Mouse (Mus musculus): ENCODE measurements around the gene Borcs7.

The Borcs7 gene

GRCm38 (mm10) chr19:46689460-46690372, at the start of gene Borcs7:
TSS of gene Borcs7 (plus strand) at chr19:46689906.
- DNase-seq (ENCODE audit: low spot score) = peak; percentile 79

- DNase-seq (ENCODE audit: low spot score) = no peak
Measured at GRCm38 (mm10) chr19:46640780-46641179, 48.9 kb upstream of the Borcs7 start.

DNA sequence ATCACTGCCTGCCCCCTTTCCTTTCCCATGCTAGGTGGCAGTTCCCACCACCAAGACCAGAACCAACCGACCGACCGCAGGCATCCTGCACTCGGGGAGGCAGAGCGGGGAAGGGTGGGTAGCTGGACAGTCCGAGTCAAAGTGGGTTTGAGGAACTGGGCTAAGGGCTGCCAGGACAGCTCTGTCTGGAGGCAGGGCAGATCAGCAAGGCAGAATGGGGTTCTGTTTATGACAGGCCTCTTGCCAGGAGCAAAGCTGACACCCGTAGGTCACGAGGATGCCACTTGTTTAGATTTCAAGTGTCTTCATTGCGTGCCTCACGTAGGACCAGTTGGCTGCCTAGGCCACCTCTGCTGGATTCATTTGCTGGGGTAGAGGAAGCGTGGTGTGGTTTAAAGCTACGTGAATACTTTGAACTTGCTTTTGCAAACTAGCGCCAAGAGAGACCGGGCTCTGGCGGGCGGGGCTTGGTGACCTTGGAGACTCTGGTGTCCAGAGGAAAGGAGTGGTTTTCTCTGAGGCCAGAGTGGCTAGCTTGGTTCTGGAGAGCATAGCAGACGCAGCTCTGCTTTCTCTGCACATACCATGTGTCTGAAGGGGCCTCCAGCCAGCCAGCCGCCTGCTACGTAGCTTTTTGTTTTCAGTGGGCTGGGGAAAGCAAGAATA, 48.2 kb upstream of the Borcs7 start:
- DNase-seq (ENCODE audit: low spot score) = peak; percentile 42

- no peak for DNase-seq (ENCODE audit: low spot score)
Measured at GRCm38 (mm10) chr19:46642136-46642753, 47.5 kb upstream of the Borcs7 start.

DNA sequence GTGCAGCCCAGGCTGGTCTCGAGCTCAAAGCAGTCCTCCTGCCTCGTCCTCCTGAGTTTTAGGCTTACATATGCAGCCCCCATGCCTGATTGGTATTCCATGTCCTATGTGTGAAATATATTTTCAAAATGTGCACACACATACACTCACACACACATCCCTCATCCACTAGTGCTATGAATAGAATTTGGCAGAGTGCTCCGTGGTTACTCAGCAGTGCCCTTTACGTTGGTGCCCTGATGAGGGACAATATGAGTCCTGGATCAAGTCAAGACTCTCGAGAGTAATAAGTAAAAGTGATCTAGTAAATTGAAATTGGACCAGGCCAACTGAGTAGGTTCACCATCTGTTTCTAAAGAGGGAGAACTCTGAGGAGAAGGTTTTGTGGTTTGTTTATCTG, 46.5 kb upstream of the Borcs7 start:
- DNase-seq (ENCODE audit: low spot score) = no peak

DNA sequence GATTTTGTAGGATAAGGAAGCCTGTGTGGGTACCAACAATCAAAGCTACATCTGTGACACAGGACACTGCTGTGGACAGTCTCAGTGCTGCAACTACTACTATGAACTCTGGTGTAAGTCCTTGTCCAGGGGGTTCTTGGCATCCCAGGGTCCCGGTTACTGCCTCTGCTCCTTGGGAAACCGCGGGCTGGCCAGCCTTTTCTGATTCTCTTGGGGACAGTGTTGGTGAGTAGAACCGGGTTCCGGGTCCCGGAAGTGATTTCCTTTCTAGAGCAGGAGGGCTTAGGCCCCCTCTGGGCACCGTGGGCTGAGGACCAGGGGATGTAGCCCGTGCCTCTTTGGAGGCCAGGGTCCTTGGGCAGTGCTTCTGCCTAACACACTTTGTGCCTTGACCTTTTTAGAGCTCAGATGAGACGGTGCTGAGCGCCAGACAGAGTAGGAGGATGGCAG, 45.3 kb upstream of the Borcs7 start:
- DNase-seq (ENCODE audit: low spot score) = no peak

- no peak for DNase-seq (ENCODE audit: low spot score)
Measured at GRCm38 (mm10) chr19:46644793-46645602, 44.7 kb upstream of the Borcs7 start.

DNA sequence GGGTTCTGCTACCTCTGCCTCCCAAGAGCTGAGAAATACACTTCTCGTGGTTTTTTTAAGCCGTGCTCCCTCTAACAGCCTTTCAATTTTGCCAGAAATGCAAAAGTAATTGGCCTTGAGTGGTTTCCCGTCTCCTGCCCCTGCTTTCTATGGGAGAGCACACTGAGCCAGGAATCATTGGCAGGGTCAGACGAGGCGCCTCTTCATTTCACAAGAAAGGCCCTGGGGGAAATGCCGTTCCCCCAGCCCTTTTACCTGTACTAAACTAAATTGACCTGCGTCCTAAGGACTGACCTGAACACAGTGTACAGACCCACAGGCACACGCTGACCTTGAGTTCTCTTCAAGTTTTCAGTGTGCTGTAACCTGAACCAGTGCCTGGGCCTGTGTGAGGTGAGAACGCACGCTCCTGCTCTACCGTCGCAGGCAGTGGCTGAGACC, 43.6 kb upstream of the Borcs7 start:
- DNase-seq (ENCODE audit: low spot score) = no peak

DNA sequence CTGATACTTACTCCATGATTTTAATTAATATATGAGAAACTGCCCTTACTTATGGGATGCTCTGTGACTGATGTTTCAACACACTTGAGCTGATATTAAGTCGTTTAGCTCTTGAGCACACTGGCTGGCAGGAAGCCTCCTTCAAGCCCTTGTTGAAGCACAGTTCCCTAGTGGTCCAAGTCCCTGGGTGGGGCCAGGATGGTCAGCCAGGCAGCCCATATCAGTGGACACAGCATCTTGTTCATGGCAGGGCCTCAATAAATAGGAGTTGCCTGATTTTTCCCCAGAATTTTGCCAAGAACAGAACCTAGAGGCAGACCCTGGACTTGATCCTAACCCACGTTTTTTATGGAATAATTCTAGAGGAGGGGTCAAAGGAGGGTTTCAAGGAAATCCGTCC, 42.5 kb upstream of the Borcs7 start:
- DNase-seq (ENCODE audit: low spot score) = no peak

DNA sequence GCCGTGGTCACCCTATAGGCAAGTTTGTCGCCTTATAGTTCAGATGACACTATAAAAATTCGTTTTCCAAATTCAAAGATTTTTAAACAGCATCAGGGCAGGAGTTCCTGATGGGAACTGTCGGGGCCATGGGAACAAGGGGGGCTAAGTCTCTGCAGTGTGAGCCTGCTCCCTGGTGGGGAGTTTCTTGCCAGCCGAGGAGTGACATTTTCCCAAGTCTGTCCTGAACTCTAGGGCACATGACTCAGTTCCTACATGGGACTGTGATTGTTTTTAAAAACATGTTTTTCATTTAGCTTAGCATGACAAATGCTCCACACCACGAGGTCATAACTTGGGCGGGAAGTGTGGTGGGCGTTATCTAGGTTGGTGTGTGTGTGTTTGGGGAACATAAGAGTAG, 41.9 kb upstream of the Borcs7 start:
- DNase-seq (ENCODE audit: low spot score) = no peak

GRCm38 (mm10) chr19:46648565-46648964, 41.1 kb upstream of the Borcs7 start:
- no peak for DNase-seq (ENCODE audit: low spot score)

- no peak for DNase-seq (ENCODE audit: low spot score)
Measured at GRCm38 (mm10) chr19:46653188-46653587, 36.5 kb upstream of the Borcs7 start.

GRCm38 (mm10) chr19:46653616-46654235, 36.0 kb upstream of the Borcs7 start:
- DNase-seq (ENCODE audit: low spot score) = no peak

DNA sequence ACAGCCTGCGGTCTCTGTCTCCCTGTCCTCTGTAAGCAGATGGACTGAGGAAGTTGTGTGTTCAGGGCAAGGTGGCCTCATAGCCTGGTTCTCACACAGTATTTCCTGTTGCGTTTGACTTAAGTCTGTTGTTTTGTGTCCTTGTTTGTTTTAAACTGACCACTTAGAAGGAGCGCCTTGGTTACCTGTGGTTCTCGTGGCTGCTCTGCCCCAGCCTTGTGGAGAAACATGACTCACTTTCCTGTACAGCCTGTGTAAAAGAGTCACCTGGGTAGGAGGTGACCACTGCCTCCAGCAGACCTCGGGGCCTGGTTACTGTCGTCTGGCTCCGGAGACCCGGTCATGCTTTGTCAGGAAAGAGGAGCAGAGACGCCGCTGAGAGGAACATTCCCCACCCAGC, 34.1 kb upstream of the Borcs7 start:
- DNase-seq (ENCODE audit: low spot score) = no peak

DNA sequence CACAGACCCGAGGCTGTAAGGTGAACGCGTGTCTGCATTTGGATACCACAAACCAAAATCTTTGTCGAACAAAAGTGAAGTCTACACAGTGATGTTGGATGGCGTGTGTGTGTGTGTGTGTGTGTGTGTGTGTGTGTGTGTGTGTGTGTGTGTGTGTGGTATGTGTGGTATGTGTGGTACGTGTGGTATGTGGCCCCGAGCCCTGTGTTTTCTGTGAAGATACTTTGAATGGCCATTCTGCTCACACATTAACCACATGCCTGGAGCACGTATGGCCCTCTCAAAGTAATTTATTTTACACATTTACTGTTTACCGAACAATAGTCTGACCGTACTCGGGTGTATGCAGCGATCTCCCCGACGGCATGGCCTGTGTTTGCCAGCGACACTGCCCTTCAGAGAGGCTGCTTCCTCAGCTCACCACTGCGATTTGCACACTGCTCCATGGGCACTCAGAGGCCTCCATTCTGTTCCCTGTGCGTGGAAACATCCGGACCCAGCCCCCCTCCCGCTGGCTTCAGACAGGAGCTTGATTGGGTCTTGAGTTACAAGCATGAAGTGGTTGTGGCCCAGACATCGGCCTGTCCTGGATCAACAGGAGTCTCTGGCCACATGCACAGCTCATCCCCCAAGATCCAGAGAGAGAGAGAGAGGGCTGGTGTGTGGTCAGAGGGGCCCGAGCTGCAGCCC, 33.4 kb upstream of the Borcs7 start:
- no peak for DNase-seq (ENCODE audit: low spot score)

- DNase-seq (ENCODE audit: low spot score) = no peak
Measured at GRCm38 (mm10) chr19:46657339-46658020, 32.2 kb upstream of the Borcs7 start.

GRCm38 (mm10) chr19:46658348-46658747, 31.4 kb upstream of the Borcs7 start:
- DNase-seq (ENCODE audit: low spot score) = no peak

DNA sequence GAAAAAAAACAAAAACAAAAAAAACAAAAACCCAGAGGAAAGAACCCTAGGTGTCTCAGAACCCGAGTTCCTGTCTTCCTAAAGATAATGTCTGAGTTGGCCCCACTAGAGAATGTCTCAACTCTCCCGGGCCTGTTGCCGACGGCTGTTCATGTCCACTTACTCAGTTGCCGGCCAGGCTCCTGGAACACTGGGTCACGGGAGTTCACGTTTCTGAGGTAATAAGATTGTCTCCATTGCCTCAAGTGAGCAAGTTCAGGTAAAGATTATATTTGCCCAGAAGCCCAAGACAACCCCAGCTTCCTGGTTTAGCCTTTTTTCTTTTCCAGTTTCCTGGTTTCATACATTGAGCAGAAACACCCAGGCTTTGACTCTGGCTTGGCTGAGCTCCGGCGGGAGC, 30.9 kb upstream of the Borcs7 start:
- DNase-seq (ENCODE audit: low spot score) = no peak

DNA sequence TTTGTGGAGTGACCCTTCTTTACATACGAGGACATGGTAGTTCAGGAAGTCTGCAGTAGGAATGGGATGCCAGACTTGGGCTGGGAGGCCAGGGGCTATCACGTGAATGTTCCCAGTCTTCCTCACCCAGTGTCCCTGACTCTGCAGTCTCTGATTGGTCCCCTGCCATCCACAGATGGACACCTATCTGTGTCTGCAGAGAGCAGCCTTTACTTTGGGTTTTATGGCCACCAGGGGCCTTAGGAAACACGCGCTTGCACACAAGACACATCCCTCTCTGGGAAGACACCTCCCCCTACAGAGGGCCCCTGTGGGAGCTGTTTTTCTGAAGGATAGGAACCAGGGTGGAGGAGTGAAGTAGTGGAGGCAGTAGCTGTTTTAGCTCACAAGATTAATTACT, 28.2 kb upstream of the Borcs7 start:
- no peak for DNase-seq (ENCODE audit: low spot score)

DNA sequence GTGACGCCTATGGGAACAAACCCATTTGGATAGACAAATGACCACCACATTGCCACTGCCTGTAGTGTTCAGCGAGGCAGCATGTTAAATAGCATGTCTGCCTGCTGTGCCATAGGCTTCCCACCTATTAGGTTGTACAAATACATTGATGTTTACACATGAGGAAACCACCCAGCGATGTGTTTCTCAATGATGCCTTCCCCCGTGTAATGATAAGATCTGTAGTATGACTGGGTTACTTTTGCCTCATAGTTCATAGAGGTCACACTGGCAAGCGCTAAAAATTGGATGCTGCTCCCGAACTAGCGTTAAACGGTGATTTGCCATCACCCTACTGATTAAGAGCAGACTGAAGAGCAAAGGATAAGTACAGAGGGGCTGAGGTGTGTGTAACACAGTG, 27.5 kb upstream of the Borcs7 start:
- DNase-seq (ENCODE audit: low spot score) = no peak

Measured in ovary, postnatal 10 days (tissue).